Mouse (Mus musculus) kidney, postnatal 14 days (tissue): ENCODE measurements around the gene Col4a1.

ENCODE experiments used
- DNase-seq: peaks from one replicate; pipeline ENCODE4 v3.0.0; 2022; ENCODE audit warnings: mixed read lengths

Col4a1 gene

DNA sequence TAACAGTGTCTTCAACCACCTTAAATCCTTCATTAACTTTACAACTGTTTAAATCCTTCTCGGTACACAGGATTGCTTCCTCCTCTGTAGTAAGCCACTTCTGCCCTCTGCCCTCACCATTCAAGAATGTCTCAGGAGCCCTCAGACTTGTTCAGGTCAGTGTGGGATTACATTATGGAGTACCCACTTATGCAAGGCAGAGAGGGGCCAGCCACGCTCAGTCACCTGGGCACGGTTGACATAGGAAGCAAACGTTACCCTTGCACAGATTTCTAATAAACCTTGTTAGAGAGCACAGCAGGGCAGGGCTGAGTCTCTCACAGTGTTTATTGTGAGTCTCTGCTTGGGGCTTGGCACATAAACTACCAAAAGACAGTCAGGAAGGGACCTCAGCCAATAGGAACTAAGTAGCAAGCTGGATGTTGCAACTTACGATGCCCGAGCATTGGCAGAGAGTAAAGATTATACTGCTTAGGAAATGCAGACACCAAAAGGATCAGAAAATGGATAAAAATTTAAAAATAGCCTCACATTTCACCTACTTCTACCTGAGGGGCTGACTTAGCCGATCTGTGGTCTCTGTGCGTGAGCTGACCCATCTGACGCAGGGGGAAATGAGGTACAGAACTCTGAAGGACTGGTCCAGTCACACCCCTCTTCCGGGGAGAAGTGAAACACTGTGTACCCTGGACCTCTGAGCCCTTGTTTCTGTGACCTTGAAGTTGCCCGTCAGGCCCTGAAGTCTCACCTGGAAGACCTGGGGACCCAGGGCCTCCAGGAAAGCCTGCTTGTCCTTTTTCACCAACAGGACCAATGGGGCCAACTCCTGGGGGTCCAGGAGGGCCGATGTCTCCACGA lies 86.8 kb downstream of the Col4a1 start:
- no peak for DNase-seq

- no peak for DNase-seq
Measured at GRCm38 (mm10) chr8:11224178-11224577, 88.4 kb downstream of the Col4a1 start.

DNA sequence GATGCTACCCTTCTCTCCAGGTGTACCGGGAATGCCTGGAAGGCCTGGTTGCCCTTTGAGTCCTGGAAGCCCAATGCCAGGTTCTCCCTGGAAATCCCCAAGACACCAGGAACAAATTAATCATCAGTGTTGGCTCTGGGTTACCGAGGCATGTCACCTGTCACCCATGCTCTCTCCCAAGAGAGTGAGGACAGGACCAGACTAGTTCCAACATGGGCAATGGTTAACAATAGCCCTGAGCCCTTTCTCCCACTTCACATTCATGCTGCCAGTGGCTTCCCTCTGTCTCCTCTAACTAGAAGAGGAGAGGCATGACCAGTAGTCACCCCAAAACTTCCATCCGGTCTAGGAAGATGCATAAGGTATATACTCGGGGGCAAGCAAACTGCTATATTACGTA lies 91.3 kb downstream of the Col4a1 start:
- no peak for DNase-seq

GRCm38 (mm10) chr8:11219282-11219681 lies 93.3 kb downstream of the Col4a1 start:
- no peak for DNase-seq

GRCm38 (mm10) chr8:11215231-11215630 lies 97.4 kb downstream of the Col4a1 start:
- DNase-seq, result peak; percentile 61

DNA sequence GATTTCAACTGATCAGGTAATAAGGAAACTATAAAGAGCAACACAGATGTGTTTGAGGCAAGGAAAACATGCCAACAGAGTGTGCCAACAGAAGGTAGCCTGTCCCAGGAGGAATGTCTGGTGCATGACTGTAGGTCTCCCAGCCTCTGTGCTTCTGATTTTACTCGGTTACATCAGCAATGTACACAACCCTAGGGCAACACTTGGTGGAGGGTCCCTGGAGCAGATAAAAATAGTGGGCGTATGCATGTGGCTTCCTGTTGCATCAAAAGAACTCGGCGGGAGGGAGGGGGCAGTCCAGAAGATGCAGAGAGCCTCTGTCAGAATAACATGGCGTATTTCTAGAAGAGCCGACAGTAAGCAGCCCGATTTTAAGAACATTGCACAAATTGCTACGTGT lies 106.1 kb downstream of the Col4a1 start:
- DNase-seq, result no peak

GRCm38 (mm10) chr8:11205532-11205931 lies 107.1 kb downstream of the Col4a1 start:
- DNase-seq, result no peak

GRCm38 (mm10) chr8:11203260-11204110 lies 109.1 kb downstream of the Col4a1 start:
- DNase-seq, result no peak

- no peak for DNase-seq
Measured at GRCm38 (mm10) chr8:11198650-11199049, 114.0 kb downstream of the Col4a1 start.

- DNase-seq, result no peak
Measured at GRCm38 (mm10) chr8:11197988-11198387, 114.6 kb downstream of the Col4a1 start.

DNA sequence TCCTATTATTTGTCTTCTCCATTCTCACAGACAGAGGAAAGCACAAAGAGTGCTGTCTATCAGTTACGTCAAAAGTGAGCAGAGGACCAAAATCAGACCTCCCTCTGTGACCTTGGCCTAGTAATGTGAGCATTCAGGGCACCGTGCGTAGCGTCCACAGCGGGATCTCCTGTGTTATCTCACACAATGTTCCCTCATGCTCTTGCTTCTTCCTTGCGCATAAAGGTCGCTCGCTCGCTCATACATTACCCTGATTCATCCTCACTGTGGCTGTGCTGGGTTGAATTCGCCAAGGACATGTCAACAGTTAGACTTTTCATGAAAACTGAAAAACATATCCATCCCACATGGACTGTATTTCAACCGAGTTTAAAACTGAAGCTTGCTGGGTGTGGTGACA lies 115.4 kb downstream of the Col4a1 start:
- DNase-seq, result no peak

DNA sequence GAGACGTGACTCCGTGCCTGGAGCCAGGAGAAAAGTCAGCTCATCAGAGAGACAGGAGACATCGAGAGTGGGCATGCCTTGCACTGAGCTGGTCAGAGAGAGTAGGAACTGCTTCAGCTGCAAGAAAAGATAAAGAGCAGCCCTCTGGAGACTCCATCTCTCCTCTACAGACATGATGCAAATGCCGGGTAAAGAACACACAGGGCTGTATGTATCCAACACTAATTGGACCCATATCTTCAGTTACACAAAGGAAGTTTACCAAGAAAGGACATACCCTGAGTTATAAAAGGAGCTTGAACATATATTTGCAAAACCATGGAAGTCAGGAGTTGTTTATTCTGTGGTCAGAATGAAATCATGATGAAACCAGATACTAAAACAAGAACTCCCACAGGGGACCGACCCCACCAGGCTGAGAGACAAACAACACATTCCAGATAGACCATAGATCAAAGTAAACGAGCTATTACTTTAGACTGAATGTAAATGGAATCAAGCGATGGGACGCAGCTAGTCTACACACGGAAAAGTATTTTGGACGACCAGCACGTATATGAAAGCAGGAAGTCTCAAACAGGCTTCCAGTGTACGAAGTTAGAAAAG lies 119.8 kb downstream of the Col4a1 start:
- no peak for DNase-seq

GRCm38 (mm10) chr8:11187581-11188271 lies 124.9 kb downstream of the Col4a1 start:
- DNase-seq, result peak; percentile 64

DNA sequence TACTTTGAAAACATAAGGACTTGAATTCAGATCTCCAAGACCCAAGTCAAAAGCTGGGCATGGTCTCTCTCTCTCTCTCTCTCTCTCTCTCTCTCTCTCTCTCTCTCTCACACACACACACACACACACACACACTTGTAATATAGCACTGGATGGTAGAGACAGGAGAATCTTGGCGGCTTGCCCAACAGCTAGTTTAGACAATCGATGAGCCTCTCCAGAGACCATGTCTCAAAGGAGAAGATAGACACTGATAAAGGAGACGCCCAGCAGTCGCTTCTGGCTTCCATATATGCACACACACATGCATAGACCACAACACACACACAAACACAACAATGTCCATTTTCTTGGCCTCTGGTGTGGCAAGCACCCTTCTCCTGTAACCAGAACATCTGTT lies 126.2 kb downstream of the Col4a1 start:
- DNase-seq, result no peak

DNA sequence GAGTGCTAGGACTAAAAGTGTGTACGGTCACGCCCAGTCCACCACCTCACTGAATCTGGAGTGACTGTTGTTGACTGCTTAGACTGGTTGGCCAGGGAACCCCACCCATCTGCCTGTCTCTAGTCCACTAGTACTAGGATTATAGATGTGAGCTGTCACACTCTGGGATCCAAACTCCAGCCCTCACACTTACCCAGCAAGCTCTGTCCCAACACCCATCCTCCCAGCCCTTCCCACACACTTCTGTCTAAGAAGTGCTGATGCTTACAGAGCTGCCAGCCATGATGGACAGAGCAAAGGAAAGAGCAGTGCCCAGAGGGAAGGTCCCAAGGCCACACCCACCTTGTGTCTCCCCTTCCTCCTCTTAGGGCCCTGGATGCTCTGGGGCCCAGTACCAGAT lies 127.0 kb downstream of the Col4a1 start:
- no peak for DNase-seq

DNA sequence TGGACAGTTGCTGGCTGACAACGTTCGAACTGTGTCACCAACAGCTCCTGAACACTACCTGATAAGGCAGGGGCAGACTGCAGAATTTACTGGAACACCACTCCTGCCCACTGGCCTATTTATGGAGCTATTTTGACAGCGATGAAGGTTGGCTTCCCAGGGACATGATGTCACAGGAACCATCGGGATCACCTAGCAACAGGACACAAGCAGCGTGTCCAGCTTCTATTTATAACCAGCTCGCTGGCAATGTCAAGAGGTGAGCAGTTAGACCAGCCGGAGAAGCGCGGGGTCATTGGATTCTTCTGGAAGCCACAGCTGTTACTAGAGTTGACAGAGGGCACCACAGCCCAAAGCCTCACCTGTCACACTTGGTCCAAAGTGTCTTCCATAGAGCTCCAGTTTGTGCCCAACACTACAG lies 129.0 kb downstream of the Col4a1 start:
- no peak for DNase-seq

- DNase-seq, result peak; percentile 30
Measured at GRCm38 (mm10) chr8:11182606-11183005, 130.0 kb downstream of the Col4a1 start.

- DNase-seq, result no peak
Measured at GRCm38 (mm10) chr8:11182148-11182484, 130.5 kb downstream of the Col4a1 start.

DNA sequence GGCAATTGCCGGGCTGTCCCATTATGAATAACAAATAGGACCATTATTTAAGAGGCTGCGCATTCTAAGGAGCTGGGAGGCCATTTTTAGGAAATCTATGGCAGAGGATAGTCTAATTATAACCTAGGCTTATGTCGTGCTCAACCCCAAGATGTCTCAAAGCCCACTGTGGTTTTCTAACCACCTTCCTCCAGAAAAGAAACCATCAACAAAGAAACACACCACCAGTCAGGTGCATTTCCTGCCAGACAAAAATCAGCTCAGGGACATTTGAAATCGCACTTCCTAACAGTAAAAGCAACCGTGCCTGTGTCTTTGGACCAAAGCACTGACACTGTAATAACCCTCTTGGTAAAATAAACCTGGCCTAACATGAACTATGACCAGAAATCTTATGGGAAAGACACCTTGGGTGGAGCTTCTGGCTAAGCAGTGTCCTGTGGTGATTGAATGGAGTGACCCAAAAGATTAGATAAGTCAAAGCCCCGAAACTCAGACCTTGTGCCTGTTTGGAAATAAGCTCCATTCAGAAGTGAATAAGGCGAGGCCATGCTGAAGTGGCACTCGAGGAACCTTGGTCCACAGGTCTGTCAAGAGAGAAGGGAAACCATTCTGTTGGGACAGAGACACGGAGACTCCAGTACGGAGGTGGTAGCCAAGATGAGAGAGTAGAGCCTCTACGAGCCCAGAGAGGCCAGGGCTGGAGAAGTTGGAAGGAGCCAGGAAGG lies 131.0 kb downstream of the Col4a1 start:
- no peak for DNase-seq

GRCm38 (mm10) chr8:11179869-11180268 lies 132.8 kb downstream of the Col4a1 start:
- DNase-seq, result no peak

DNA sequence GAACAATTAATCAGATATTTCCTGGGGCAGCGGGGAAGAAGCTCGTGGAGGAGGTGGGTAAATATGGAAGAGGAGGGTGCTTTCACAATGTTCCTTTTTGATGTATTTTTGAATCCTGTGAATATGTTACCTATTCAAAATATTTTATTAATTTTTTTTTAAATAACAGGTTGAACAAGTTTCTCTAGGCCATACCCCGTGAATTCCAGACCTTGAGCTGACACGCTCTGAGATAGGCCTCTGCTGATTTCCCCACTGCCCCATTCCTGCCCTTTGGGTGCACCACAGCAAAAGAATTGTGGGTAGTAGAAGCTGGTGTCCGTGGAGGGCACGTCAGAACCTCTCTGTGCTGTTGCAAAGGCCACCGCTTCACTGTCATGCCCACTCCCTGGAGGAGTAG lies 136.2 kb downstream of the Col4a1 start:
- no peak for DNase-seq
